Mouse (Mus musculus) hindbrain, embryonic 15.5 days (tissue): Measurements from ENCODE around the gene Tbc1d8. TPM values are rescaled to one million over a fixed set of nuclear protein-coding genes. Genes with fewer than 3 reads are reported as not detected.

Experiments
- ATAC-seq: fragments of 200-750 bp; cut with Nextera tagmentation; 2 replicates; pipeline ENCODE4 v1.8.0; 2017; ENCODE audit warnings: low read depth, moderate number of reproducible peaks, moderate TSS enrichment; ENCODE audit not compliant: low FRiP score
- H3K27ac ChIP-seq: fragments of 300-500 bp; sonication (generic); replicated peaks from 2 replicates; pipeline ENCODE4 v1.5.1; 2015; ENCODE audit warnings: mild to moderate bottlenecking, inconsistent platforms
- H3K27me3 ChIP-seq: fragments of 300-500 bp; sonication (generic); 2 replicates; pipeline ENCODE4 v1.6.1; 2015; ENCODE audit warnings: control low read depth, inconsistent platforms
- H3K36me3 ChIP-seq: fragments of 300-500 bp; sonication (generic); 2 replicates; pipeline ENCODE4 v1.6.1; 2015; ENCODE audit warnings: control low read depth, inconsistent platforms
- H3K4me1 ChIP-seq: fragments of 300-500 bp; sonication (generic); replicated peaks from 2 replicates; pipeline ENCODE4 v1.6.1; 2015; ENCODE audit warnings: control low read depth, inconsistent platforms
- H3K4me2 ChIP-seq: fragments of 300-500 bp; sonication (generic); 2 replicates; pipeline ENCODE4 v1.6.1; 2015; ENCODE audit warnings: moderate library complexity, mild to moderate bottlenecking, inconsistent platforms
- H3K4me3 ChIP-seq: fragments of 300-500 bp; sonication (generic); 2 replicates; pipeline ENCODE4 v1.5.1; 2015; ENCODE audit warnings: mild to moderate bottlenecking, inconsistent platforms
- H3K9ac ChIP-seq: fragments of 300-500 bp; sonication (generic); 2 replicates; pipeline ENCODE4 v1.6.1; 2015; ENCODE audit warnings: inconsistent platforms
- H3K9me3 ChIP-seq: fragments of 300-500 bp; sonication (generic); 2 replicates; pipeline ENCODE4 v1.6.1; 2016; ENCODE audit warnings: control low read depth, inconsistent platforms
- WGBS: fragments of 180-500 bp; shearing (Covaris S2); methylation state at CpG from one replicate; pipeline ENCODE4 v1.1.7; 2015; 5-methylcytosine and 5-hydroxymethylcytosine counted together
- polyA plus RNA-seq: library from polyadenylated mRNA; unstranded; fragments of >200 nt; fragmentation: Nextera tagmentation; extraction: Ambion mirVana; gene quantifications from 2 replicates; pipeline ENCODE4 v1.2.1, GENCODE M21; 2015

Tbc1d8 gene
- polyA plus RNA-seq, 1 experiment from 2014 or later, result 10.5 TPM

DNA sequence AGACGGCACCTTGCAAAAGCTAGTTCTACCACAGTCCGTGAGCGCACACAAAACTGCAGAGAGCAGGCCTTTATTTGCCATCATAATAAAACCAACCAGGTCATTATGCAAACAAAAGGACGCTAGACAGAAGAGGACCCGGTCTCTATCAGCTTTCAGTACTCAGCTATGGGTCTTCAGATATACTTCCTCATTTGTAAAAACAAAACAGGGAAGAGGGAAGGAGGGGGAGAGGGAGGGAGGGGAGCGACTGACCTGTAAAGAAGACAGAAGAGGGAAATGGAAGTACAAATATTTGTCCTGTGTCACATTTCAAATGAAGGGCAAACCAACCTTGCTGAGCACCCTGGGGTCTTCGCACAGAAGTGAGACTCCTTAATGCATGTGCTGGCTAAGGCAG is 69.9 kb downstream of the Tbc1d8 start:
- no peak for ATAC-seq
- H3K36me3 ChIP-seq, result no peaks in the 10 kb centered on the region
- H3K27me3 ChIP-seq, result no peaks in the 10 kb centered on the region
- H3K4me1 ChIP-seq, result no peaks in the 10 kb centered on the region
- no peaks in the 10 kb centered on the region for H3K9me3 ChIP-seq
- 63% methylated on average over 7 of the region's 7 CpGs for WGBS
- no peak overlapping the region for H3K4me3 ChIP-seq
- no peak overlapping the region for H3K9ac ChIP-seq
- no peak overlapping the region for H3K27ac ChIP-seq
- no peak overlapping the region for H3K4me2 ChIP-seq

DNA sequence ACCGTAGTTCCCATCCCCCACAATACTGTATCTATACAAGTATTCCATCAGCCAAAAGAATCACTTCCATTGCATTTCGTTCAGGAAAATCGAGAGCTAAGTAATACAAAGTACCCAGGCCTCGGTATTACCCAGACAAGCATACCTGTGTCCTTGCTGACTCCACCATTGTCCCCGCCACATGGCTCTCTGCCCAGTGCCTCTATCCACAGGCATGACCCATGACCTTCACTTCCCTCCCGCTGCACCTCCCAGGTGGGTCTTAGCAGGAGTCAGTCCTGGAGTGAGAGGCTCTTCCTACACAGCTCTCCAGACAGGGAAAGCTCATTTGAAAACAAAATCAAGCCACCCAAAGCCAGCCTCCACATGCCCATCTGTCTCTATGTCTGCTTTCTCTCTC is 70.4 kb downstream of the Tbc1d8 start:
- no peak overlapping the region for H3K4me2 ChIP-seq
- H3K9me3 ChIP-seq, result no peaks in the 10 kb centered on the region
- no peak overlapping the region for H3K4me3 ChIP-seq
- 90% methylated on average over 6 of the region's 6 CpGs for WGBS
- no peaks in the 10 kb centered on the region for H3K36me3 ChIP-seq
- no peak overlapping the region for H3K9ac ChIP-seq
- H3K4me1 ChIP-seq, result no peaks in the 10 kb centered on the region
- no peak overlapping the region for H3K27ac ChIP-seq
- ATAC-seq, result no peak
- no peaks in the 10 kb centered on the region for H3K27me3 ChIP-seq

DNA sequence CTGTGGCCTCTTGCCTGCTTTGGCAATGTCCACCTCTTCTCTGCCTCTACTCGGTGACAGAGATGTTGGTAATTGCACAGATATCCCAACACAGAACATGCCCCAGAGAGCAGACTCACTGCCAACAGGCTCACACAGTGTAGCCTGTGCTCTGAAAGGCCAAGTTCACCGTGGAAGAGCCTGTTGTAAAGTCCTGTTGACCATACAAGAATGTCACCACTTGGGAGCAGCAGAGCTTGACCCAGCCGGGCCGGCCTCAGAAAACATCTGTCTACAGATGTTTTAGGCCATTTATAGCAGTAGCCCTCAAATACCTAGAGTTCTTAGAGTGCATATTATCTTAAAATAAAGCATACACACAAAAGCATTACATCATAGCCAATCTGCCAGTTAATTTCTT is 71.4 kb downstream of the Tbc1d8 start:
- ATAC-seq, result no peak
- Histone ChIP-seq H3K9me3 (no peaks in the 10 kb centered on the region), H3K27ac (no peak overlapping the region), H3K36me3 (peaks cover 2% of the 10 kb centered on the region; the same call in 1 of the 2 replicates), H3K4me1 (no peaks in the 10 kb centered on the region), H3K9ac (no peak overlapping the region), H3K4me3 (no peak overlapping the region), H3K27me3 (no peaks in the 10 kb centered on the region), H3K4me2 (no peak overlapping the region)
- WGBS, result 78% methylated on average over 4 of the region's 4 CpGs

DNA sequence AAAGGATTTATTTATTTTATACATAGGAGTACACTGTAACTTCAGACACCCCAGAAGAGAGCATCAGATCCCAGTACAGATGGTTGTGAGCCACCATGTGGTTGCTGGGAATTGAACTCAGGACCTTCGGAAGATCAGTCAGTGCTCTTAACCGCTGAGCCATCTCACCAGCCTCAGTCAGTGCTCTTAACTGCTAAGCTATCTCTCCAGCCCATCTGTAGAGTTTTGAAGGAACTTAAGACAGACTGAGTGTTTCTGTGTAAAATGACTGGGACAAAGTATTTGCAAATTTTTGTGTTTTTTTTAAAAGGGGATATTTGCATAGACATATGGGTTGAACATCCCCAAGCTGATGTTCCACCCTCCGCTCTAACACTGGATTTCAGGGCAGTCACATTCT is 78.4 kb downstream of the Tbc1d8 start:
- no peak overlapping the region for H3K4me3 ChIP-seq
- H3K9me3 ChIP-seq, result no peaks in the 10 kb centered on the region
- H3K36me3 ChIP-seq, result peaks cover 3% of the 10 kb centered on the region; the same call in 1 of the 2 replicates
- WGBS, result 95% methylated on average over 3 of the region's 3 CpGs
- no peaks in the 10 kb centered on the region for H3K4me1 ChIP-seq
- no peak for ATAC-seq
- H3K9ac ChIP-seq, result no peak overlapping the region
- no peaks in the 10 kb centered on the region for H3K27me3 ChIP-seq
- no peak overlapping the region for H3K27ac ChIP-seq
- H3K4me2 ChIP-seq, result no peak overlapping the region

DNA sequence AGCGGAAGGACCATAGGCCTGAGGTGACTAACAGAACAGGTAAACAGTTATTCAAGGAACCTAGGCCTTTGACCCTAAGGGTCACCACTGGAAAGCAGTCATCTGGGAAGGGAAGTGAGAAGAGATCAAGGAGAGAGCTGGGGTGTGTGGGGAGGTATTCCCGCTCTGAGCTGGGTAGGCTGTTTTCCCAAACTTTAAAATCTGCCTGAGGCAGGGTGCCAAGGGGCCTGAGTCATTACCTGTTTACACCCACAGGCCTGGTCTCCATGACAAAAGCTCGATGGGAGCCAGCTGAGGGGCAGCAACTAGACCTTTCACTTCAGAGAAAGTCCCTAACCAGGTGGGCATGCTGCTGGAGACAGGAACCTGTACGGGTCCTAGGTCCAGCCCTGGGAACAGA is 79.3 kb downstream of the Tbc1d8 start:
- no peak for ATAC-seq
- Histone ChIP-seq H3K9ac (no peak overlapping the region), H3K4me1 (no peaks in the 10 kb centered on the region), H3K4me2 (no peak overlapping the region), H3K27ac (no peak overlapping the region), H3K9me3 (no peaks in the 10 kb centered on the region), H3K27me3 (no peaks in the 10 kb centered on the region), H3K36me3 (peaks cover 3% of the 10 kb centered on the region; the same call in 1 of the 2 replicates), H3K4me3 (no peak overlapping the region)
- 81% methylated on average over 4 of the region's 4 CpGs for WGBS

DNA sequence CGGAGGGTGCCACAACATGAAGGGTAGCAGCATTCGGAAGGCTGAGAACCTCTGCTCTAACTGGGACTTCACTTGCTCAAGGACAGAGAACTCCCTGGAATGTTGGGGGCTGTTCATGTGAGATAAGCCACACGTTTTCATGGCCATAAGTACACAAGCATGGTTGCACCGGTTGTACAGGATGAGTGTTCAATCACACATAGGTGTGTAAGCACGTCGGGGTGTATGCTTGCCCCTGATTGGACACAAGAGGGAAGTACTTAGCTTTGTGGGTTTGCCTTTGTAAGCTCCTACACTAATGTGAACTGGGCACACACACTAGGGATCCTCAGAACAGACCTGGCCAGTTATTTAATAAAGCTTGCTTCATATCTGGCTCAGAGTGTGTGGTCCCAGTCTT is 80.3 kb downstream of the Tbc1d8 start:
- Histone ChIP-seq H3K27me3 (no peaks in the 10 kb centered on the region), H3K9ac (no peak overlapping the region), H3K4me1 (no peaks in the 10 kb centered on the region), H3K36me3 (peaks cover 3% of the 10 kb centered on the region; the same call in 1 of the 2 replicates), H3K4me3 (no peak overlapping the region), H3K9me3 (no peaks in the 10 kb centered on the region), H3K27ac (no peak overlapping the region), H3K4me2 (no peak overlapping the region)
- 97% methylated on average over 6 of the region's 6 CpGs for WGBS
- no peak for ATAC-seq

DNA sequence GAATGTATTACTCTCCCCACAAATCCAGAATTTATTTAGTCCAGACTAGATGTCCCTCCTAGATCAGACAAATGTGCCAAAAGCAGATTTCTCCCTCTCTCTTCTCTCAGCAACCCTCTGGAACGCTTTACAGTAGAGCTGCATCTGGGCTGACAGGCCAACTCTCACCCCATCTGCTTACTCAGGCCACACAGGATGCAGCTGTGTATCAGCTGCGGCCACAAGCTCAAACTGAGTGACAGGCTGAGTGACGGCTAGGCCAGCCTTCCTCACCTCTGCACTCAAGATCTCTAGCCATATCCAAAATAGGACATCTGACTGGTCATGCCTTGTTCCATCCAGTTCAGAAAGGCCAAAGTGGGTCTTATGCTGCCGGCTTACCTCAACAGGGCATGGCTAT is 82.2 kb downstream of the Tbc1d8 start:
- Histone ChIP-seq H3K27ac (no peak overlapping the region), H3K4me2 (no peak overlapping the region), H3K4me1 (no peaks in the 10 kb centered on the region), H3K27me3 (no peaks in the 10 kb centered on the region), H3K9me3 (no peaks in the 10 kb centered on the region), H3K36me3 (no peaks in the 10 kb centered on the region), H3K4me3 (no peak overlapping the region), H3K9ac (no peak overlapping the region)
- no peak for ATAC-seq
- 86% methylated on average over 4 of the region's 4 CpGs for WGBS

DNA sequence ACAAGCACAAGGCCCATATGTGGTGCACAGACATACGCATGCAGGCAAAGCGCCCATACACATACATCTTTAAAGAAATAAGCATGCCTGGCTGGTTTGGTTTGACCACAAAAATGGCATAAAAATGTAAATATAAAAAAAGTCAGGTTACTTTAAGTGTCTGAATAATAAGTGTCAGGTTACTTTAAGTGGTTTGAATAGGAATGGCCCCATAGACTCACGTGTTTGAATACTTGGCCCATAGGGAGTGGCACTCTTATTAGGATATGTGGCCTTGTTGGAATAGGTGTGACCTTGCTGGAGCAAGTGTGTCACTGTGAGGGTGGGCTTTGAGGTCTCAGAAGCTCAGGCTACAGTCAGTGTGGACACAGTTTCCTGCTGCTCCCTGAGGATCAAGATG is 83.9 kb downstream of the Tbc1d8 start:
- Histone ChIP-seq H3K4me1 (no peaks in the 10 kb centered on the region), H3K4me2 (no peak overlapping the region), H3K36me3 (no peaks in the 10 kb centered on the region), H3K4me3 (no peak overlapping the region), H3K27me3 (no peaks in the 10 kb centered on the region), H3K9ac (no peak overlapping the region), H3K9me3 (no peaks in the 10 kb centered on the region), H3K27ac (no peak overlapping the region)
- ATAC-seq, result no peak
- 87% methylated on average over 3 of the region's 3 CpGs for WGBS

DNA sequence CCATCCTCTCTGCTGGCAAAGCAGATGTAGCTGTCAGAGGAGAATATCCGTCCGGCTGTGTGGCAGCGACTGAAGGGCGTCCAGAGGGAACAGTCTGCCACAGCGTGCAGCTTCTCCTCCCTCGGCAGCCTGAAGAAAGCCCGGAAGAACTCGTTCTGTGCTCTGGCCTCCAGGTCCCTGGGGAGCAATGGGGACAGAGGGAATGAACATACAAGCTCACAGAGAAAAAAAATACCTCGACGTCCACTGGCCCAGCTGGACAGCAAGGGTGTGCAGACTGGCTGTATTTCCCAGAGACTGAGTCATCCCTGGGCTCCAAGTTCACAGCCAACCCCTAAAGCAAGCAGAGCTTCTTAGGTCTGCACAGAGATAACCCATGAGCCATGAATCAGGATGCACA is 84.5 kb downstream of the Tbc1d8 start:
- no peak overlapping the region for H3K9ac ChIP-seq
- H3K4me1 ChIP-seq, result no peaks in the 10 kb centered on the region
- H3K9me3 ChIP-seq, result no peaks in the 10 kb centered on the region
- H3K27ac ChIP-seq, result no peak overlapping the region
- H3K27me3 ChIP-seq, result no peaks in the 10 kb centered on the region
- 49% methylated on average over 10 of the region's 10 CpGs for WGBS
- no peak overlapping the region for H3K4me3 ChIP-seq
- H3K36me3 ChIP-seq, result no peaks in the 10 kb centered on the region; the same call in 1 of the 2 replicates
- no peak overlapping the region for H3K4me2 ChIP-seq
- no peak for ATAC-seq

DNA sequence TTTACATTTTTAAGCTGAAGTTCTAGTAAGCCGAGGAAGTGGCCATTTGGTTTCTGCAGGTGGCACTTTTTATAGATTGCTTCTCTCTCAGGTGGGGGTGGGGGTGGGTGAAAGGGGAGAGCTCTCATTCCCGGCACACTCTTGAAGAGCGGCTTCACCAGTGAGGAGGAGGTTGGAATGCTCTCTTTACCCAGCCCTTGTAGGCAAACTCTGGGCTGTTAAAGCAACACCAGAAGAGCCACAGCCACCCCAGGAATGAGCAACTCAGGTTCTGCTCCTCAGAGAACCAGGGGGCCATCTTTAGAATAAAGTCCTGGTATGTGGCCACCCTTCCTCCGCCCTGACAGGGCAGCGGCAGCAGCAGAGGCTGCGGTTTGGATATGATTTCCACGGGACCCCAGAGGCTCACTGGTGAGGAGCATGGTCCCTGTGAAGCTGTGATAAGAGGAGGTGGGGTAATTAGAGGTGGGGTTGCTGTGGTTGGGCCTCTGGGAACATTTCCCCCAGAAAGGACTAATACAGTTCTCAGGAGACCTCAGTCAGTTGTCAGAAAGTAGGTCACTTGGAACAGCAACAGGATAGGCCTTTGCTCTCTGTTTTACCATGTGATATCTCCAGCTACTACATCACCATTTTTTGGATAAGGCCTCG is 85.2 kb downstream of the Tbc1d8 start:
- ATAC-seq, result no peak
- Histone ChIP-seq H3K36me3 (no peaks in the 10 kb centered on the region; the same call in 1 of the 2 replicates), H3K27me3 (no peaks in the 10 kb centered on the region), H3K9me3 (no peaks in the 10 kb centered on the region), H3K4me3 (no peak overlapping the region), H3K27ac (no peak overlapping the region), H3K9ac (no peak overlapping the region), H3K4me1 (no peaks in the 10 kb centered on the region), H3K4me2 (no peak overlapping the region)
- WGBS, result 79% methylated on average over 8 of the region's 8 CpGs

DNA sequence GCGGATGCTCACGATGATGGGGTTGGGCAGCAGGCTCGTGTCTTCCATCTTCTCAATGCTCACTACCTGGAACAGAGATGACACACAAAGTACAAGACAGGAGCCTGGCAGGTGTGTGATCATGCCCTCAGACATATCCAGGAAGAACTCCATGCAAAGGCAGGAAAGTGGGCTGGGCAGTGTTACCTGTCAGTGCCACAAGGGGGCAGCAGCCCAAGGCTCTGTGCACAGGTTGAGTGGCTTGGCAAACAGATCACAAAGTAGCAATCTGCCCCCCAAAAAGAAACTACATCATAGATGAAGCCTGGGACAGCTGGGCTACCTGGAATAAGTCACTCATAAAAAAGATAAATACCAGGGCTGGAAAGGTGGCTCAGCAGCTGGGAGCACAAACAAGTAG is 86.4 kb downstream of the Tbc1d8 start:
- Histone ChIP-seq H3K4me1 (no peaks in the 10 kb centered on the region), H3K36me3 (no peaks in the 10 kb centered on the region; the same call in 1 of the 2 replicates), H3K9me3 (no peaks in the 10 kb centered on the region), H3K27ac (no peak overlapping the region), H3K4me2 (no peak overlapping the region), H3K9ac (no peak overlapping the region), H3K4me3 (no peak overlapping the region), H3K27me3 (no peaks in the 10 kb centered on the region)
- 58% methylated on average over 3 of the region's 3 CpGs for WGBS
- peak; percentile 52 for ATAC-seq

DNA sequence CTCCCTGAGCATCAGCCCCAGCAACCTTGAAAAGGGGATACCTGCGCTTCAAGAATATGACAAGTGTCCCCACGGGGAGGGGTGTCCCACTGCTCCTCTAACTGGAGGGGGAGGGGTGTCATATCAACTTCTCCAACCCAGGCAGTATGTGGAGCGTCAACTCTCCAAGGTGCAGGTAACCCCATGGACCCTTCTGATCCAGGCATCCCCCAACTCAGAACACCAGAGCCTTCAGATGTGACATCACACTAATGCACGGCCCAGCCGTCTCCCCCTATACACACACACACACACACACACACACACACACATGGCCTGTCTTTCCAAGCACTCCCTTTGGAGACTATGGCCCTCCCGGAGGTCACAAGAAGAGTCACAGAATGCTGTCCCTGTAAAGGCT is 86.9 kb downstream of the Tbc1d8 start:
- 92% methylated on average over 6 of the region's 6 CpGs for WGBS
- no peak overlapping the region for H3K27ac ChIP-seq
- H3K4me3 ChIP-seq, result no peak overlapping the region
- H3K9me3 ChIP-seq, result no peaks in the 10 kb centered on the region
- H3K36me3 ChIP-seq, result no peaks in the 10 kb centered on the region; the same call in 1 of the 2 replicates
- H3K4me1 ChIP-seq, result no peaks in the 10 kb centered on the region
- no peak overlapping the region for H3K9ac ChIP-seq
- H3K4me2 ChIP-seq, result no peak overlapping the region
- ATAC-seq, result peak; percentile 39; the same call in 1 of the 2 replicates
- no peaks in the 10 kb centered on the region for H3K27me3 ChIP-seq

DNA sequence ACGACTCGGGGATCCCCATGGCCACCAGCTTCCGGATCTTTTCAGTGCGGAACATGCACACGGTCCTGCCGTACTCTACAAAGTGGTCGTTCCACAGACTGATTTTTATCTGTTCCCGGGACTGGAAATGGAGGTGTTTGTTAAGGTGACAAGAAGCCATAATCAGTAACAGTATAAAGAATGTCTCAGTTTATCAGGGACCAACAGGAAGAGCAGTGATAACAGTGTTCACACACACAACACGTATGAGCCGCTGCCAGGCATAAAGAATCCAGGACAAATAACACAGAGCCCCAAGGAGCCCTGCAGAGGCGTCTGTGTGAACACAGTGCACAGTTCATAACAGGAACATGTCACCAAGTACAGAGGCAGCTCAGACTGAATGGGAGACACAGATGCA is 89.2 kb downstream of the Tbc1d8 start:
- H3K27ac ChIP-seq, result no peak overlapping the region
- H3K9me3 ChIP-seq, result no peaks in the 10 kb centered on the region
- H3K4me2 ChIP-seq, result no peak overlapping the region
- no peaks in the 10 kb centered on the region for H3K27me3 ChIP-seq
- 89% methylated on average over 11 of the region's 11 CpGs for WGBS
- H3K36me3 ChIP-seq, result no peaks in the 10 kb centered on the region; the same call in 1 of the 2 replicates
- H3K9ac ChIP-seq, result no peak overlapping the region
- H3K4me3 ChIP-seq, result no peak overlapping the region
- no peak for ATAC-seq
- H3K4me1 ChIP-seq, result no peaks in the 10 kb centered on the region
